Mouse (Mus musculus) macrophage (primary cell): Measurements from ENCODE around the gene Dscaml1. TPM values are rescaled to one million over a fixed set of nuclear protein-coding genes. Genes with fewer than 3 reads are reported as not detected.
A peak's percentile ranks its signal among the peaks of the same experiment; 100 is the strongest.

Source experiments
- H3K27ac ChIP-seq: fragments of 350-480 bp; formaldehyde crosslinking; 2 replicates; pipeline ENCODE4 v1.9.0; 2021
- H3K36me3 ChIP-seq: fragments of 350-480 bp; formaldehyde crosslinking; 2 replicates; pipeline ENCODE4 v1.9.0; 2021; ENCODE audit errors: inconsistent target
- H3K4me3 ChIP-seq: fragments of 350-480 bp; formaldehyde crosslinking; 2 replicates; pipeline ENCODE4 v1.9.0; 2021; ENCODE audit errors: inconsistent target
- H3K79me2 ChIP-seq: fragments of 350-480 bp; formaldehyde crosslinking; 2 replicates; pipeline ENCODE4 v1.9.0; 2021; ENCODE audit errors: inconsistent target
- WGBS: methylation state at CpG from one replicate; pipeline ENCODE4 v1.1.7; 2026; ENCODE audit warnings: inconsistent platforms; ENCODE audit not compliant: missing documents; 5-methylcytosine and 5-hydroxymethylcytosine counted together
- polyA plus RNA-seq: library from polyadenylated mRNA; stranded (reverse); fragments of 250-400 nt; gene quantifications from 3 replicates; pipeline ENCODE4 v1.2.4, GENCODE M21; 2018; ENCODE audit warnings: inconsistent platforms

Dscaml1 gene
- polyA plus RNA-seq, 1 experiment from 2014 or later = 0.09 TPM

- no peak overlapping the region for H3K27ac ChIP-seq
These were observed 23.5 kb upstream of the Dscaml1 start for GRCm38 (mm10) chr9:45402957-45403356.

GRCm38 (mm10) chr9:45405694-45406093 is 20.7 kb upstream of the Dscaml1 start:
- Histone ChIP-seq H3K36me3 (no peaks in the 10 kb centered on the region), H3K4me3 (no peak overlapping the region), H3K27ac (peak overlapping the region; percentile 45), H3K79me2 (no peaks in the 10 kb centered on the region)
- WGBS = 7% methylated on average over 5 of the region's 5 CpGs

More at GRCm38 (mm10) chr9:45402957-45403356, 23.5 kb upstream of the Dscaml1 start:
- Histone ChIP-seq H3K4me3 (no peak overlapping the region), H3K36me3 (no peaks in the 10 kb centered on the region), H3K79me2 (no peaks in the 10 kb centered on the region)
- 53% methylated on average over 2 of the region's 2 CpGs for WGBS

GRCm38 (mm10) chr9:45406808-45407207 is 19.6 kb upstream of the Dscaml1 start:
- Histone ChIP-seq H3K27ac (no peak overlapping the region), H3K79me2 (no peaks in the 10 kb centered on the region), H3K4me3 (no peak overlapping the region), H3K36me3 (no peaks in the 10 kb centered on the region)
- WGBS = 100% methylated on average over 3 of the region's 3 CpGs

GRCm38 (mm10) chr9:45407706-45408675 is 18.4 kb upstream of the Dscaml1 start:
- 43% methylated on average over 31 of the region's 33 CpGs for WGBS
- no peak overlapping the region for H3K4me3 ChIP-seq
- H3K27ac ChIP-seq = no peak overlapping the region
- H3K36me3 ChIP-seq = no peaks in the 10 kb centered on the region
- H3K79me2 ChIP-seq = no peaks in the 10 kb centered on the region

GRCm38 (mm10) chr9:45410193-45410592 is 16.2 kb upstream of the Dscaml1 start:
- Histone ChIP-seq H3K79me2 (no peaks in the 10 kb centered on the region), H3K36me3 (no peaks in the 10 kb centered on the region), H3K4me3 (no peak overlapping the region), H3K27ac (no peak overlapping the region)
- 82% methylated on average over 5 of the region's 5 CpGs for WGBS

- Histone ChIP-seq H3K79me2 (no peaks in the 10 kb centered on the region), H3K4me3 (no peak overlapping the region), H3K27ac (no peak overlapping the region), H3K36me3 (no peaks in the 10 kb centered on the region)
- WGBS = 90% methylated on average over 2 of the region's 2 CpGs
These were observed 15.8 kb upstream of the Dscaml1 start for GRCm38 (mm10) chr9:45410614-45411013.

GRCm38 (mm10) chr9:45411111-45411510 is 15.3 kb upstream of the Dscaml1 start:
- Histone ChIP-seq H3K27ac (no peak overlapping the region), H3K79me2 (no peaks in the 10 kb centered on the region), H3K36me3 (no peaks in the 10 kb centered on the region), H3K4me3 (no peak overlapping the region)
- 83% methylated on average over 3 of the region's 3 CpGs for WGBS

GRCm38 (mm10) chr9:45411803-45412202 is 14.6 kb upstream of the Dscaml1 start:
- H3K27ac ChIP-seq = no peak overlapping the region
- WGBS = 12% methylated on average over 7 of the region's 7 CpGs
- H3K4me3 ChIP-seq = no peak overlapping the region

GRCm38 (mm10) chr9:45412287-45412686 is 14.1 kb upstream of the Dscaml1 start:
- Histone ChIP-seq H3K27ac (no peak overlapping the region), H3K36me3 (no peaks in the 10 kb centered on the region), H3K4me3 (no peak overlapping the region), H3K79me2 (no peaks in the 10 kb centered on the region)
- WGBS = 8% methylated on average over 10 of the region's 10 CpGs

More at GRCm38 (mm10) chr9:45411803-45412202, 14.6 kb upstream of the Dscaml1 start:
- Histone ChIP-seq H3K36me3 (no peaks in the 10 kb centered on the region), H3K79me2 (no peaks in the 10 kb centered on the region)

GRCm38 (mm10) chr9:45412700-45413477 is 13.5 kb upstream of the Dscaml1 start:
- Histone ChIP-seq H3K79me2 (no peaks in the 10 kb centered on the region), H3K27ac (no peak overlapping the region), H3K36me3 (no peaks in the 10 kb centered on the region), H3K4me3 (no peak overlapping the region)
- WGBS = 91% methylated on average over 4 of the region's 4 CpGs

GRCm38 (mm10) chr9:45413478-45414140 is 12.8 kb upstream of the Dscaml1 start:
- no peaks in the 10 kb centered on the region for H3K36me3 ChIP-seq
- no peaks in the 10 kb centered on the region for H3K79me2 ChIP-seq
- WGBS = 74% methylated on average over 5 of the region's 5 CpGs
- H3K4me3 ChIP-seq = no peak overlapping the region
- H3K27ac ChIP-seq = no peak overlapping the region

GRCm38 (mm10) chr9:45415912-45416311 is 10.5 kb upstream of the Dscaml1 start:
- 73% methylated on average over 4 of the region's 4 CpGs for WGBS
- no peaks in the 10 kb centered on the region for H3K79me2 ChIP-seq

GRCm38 (mm10) chr9:45417245-45417644 is 9.2 kb upstream of the Dscaml1 start:
- H3K4me3 ChIP-seq = peak overlapping the region; percentile 22
- no peaks in the 10 kb centered on the region for H3K36me3 ChIP-seq
- H3K79me2 ChIP-seq = no peaks in the 10 kb centered on the region
- no peak overlapping the region for H3K27ac ChIP-seq
- 4% methylated on average over 8 of the region's 8 CpGs for WGBS

More at GRCm38 (mm10) chr9:45415912-45416311, 10.5 kb upstream of the Dscaml1 start:
- Histone ChIP-seq H3K27ac (no peak overlapping the region), H3K4me3 (no peak overlapping the region), H3K36me3 (no peaks in the 10 kb centered on the region)

- WGBS = 91% methylated on average over 8 of the region's 8 CpGs
- no peaks in the 10 kb centered on the region for H3K79me2 ChIP-seq
- H3K36me3 ChIP-seq = no peaks in the 10 kb centered on the region
- H3K27ac ChIP-seq = no peak overlapping the region
- H3K4me3 ChIP-seq = no peak overlapping the region
These were observed 8.2 kb upstream of the Dscaml1 start for GRCm38 (mm10) chr9:45418252-45418651.
